Mouse (Mus musculus) left cerebral cortex, adult 8-10 months (tissue): ENCODE results near the gene Tomm40l. TPM values are rescaled to one million over a fixed set of nuclear protein-coding genes. Genes with fewer than 3 reads are reported as not detected.

Source experiments
- DNase-seq, 2 experiments: peaks; one replicate each; pipeline ENCODE4 v3.0.0; 2022; ENCODE audit warnings: low spot score in 2 of 2
- total RNA-seq, 4 experiments: library from RNA; stranded (reverse); gene quantifications; 2 replicates each; pipeline ENCODE4 v1.2.4; 2022

Gene Tomm40l
- total RNA-seq, 4 experiments from 2014 or later: 70.2 to 87.9 (median 76.7) TPM

DNA sequence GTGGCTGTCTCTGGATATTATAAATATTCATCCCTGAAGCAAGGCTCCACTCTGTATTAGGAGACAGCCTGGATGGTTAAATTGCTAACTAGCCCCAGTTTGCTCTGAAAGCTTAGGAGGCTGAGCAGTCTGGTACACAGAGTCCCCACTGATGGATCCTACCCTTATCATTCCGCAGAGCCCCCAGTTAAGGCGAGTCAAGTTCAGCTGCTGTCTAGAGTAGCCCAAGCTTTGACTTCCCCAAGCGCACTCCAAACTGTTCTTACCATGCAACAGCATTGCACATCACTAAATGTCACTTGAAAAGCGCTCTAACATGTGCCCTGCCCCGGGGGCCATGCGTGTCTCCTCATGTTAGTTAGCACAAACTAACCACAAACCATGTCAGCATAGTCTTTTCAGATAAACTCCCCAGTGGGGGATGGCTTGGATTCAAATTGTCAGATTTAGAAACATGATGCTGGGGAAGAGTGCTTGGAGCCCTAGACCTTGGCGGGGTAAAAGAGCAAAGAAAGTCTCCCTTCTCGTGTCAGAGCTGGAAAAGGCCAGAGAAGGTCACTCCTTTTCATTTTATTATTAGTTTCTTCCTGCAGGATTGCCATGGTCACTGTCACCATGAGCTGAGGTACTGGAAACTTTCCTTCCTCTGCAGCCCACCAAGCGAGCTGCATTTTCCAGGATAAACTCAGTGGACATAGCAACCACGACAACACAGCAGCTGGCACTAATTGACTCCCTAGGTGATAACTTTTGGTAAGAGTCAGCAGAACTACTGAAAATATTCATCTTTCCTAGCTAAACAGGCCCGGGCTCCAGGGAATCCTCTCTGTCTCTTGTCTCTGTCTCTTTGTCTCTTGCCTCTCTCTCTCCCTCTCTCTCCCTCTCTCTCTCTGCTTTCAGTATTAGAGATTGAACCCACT lies 28.1 kb downstream of the Tomm40l start:
- no peak for DNase-seq

- no peak for DNase-seq
These were observed 29.0 kb downstream of the Tomm40l start for GRCm38 (mm10) chr1:171193093-171193840.

- DNase-seq: no peak
These were observed 30.0 kb downstream of the Tomm40l start for GRCm38 (mm10) chr1:171192283-171192682.

DNA sequence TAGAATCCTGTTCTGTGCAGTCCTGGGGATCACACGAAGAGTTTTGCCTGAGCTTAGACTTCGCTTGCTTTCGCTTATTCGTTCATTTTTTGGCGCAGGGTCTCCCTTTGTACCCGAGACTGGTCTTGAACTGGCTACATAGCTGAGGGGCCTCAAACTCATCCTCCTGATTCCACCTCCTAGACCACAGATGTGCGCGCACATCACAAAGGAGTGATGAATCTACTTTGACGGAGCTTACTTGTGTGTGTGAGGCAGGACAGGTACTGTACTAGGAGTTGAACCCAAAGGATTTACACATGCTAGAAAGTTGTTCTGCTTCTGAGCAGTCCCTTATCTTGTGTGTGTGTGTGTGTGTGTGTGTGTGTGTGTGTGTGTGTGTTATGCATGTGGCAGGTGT lies 31.5 kb downstream of the Tomm40l start:
- no peak for DNase-seq

DNA sequence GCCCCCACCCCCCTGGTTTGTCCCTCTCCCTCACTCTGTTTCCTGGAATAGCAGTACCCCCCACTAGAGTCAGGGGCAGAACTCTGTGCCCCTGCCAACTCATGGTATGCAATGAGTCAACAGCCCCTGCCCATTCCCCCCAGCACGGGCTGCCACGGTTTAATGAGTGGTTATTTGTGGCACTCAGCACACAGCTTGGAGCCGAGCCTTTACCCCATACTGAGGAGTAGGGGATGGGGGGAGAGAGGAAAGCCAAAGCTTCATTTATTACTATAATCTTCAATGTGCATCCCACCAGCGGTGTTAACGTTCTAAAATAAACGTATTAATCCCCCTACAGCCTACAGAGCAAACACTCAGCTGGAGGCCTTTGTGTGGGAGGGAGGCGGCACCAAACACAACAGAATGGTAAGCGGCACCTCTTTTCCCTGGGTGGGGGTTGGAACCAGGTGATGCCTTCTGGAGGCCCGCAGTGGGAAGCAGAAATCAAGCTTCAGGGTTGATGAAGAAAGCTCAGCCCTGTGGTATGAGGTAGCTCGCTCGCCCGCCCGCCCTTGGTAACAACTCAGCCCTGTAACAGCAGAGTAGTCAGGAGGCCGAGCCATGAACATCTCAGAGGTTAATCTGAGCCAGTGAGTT lies 32.7 kb downstream of the Tomm40l start:
- no peak for DNase-seq

GRCm38 (mm10) chr1:171189046-171189445 lies 33.3 kb downstream of the Tomm40l start:
- DNase-seq: no peak

DNA sequence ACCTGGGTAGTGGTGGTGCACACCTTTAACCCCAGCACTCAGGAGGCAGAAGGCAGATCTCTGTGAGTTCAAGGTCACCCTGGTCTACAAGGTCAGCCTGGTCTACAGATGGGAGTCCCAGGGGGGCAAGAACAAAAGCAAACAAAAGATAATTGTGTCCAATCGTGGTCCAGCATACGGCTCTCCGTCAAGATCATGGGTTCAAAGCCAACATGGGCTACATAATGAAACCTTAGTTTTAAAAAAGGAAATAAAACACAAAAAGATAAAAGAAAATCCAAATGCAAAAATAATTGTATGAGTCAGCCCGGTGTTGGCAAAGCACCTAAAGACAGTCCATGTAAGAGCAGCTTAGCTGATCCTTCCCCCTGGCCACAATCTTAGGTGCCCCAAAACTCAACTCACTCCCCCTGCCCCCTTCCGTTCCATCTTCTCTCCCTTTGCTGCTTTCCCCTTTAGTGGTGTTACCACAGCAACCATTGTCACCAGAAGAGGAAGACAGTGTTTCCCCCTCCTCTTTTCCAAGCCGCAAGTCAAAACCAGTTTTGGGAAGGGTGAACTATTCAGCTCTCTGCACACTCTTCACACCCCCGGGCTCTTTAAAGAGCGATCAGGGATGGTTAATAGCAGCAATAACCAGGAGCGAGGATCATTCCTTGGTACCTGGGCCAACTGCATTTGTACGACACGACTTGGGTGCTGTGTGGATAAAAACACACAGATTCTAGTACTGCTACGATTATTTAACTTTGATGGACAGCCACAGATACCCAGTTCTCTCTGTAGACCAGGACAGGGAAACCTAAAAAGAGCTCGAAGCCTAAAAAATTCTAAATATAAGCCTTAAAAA lies 34.2 kb downstream of the Tomm40l start:
- DNase-seq: no peak

- no peak for DNase-seq
These were observed 36.7 kb downstream of the Tomm40l start for GRCm38 (mm10) chr1:171185655-171186054.

GRCm38 (mm10) chr1:171184314-171184713 lies 38.0 kb downstream of the Tomm40l start:
- no peak for DNase-seq

GRCm38 (mm10) chr1:171183620-171184019 lies 38.7 kb downstream of the Tomm40l start:
- no peak for DNase-seq

- no peak for DNase-seq
These were observed 39.3 kb downstream of the Tomm40l start for GRCm38 (mm10) chr1:171183025-171183424.

GRCm38 (mm10) chr1:171179487-171180171 lies 42.7 kb downstream of the Tomm40l start:
- DNase-seq: no peak

GRCm38 (mm10) chr1:171172779-171173178 lies 49.5 kb downstream of the Tomm40l start:
- no peak for DNase-seq

DNA sequence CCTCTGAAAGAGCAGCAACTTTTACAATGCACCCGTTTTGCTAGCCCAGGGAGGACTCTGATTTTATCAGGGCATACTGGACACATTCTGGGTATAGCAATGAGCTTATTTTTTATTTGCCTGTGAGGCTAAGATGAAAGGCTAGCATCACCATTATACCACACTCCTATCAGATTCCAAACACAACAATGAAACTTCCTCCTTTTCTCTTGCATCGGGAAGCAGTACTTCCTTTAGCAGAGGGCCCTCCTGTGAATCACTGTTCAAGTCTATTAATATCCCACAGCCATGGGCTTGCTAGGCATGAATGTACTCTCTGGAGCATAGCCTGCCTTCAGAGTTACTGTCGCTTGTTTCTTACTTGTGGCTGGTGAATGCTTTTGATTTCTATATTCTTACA lies 51.2 kb downstream of the Tomm40l start:
- no peak for DNase-seq

GRCm38 (mm10) chr1:171169913-171170312 lies 52.4 kb downstream of the Tomm40l start:
- DNase-seq: no peak

- DNase-seq: no peak
These were observed 53.4 kb downstream of the Tomm40l start for GRCm38 (mm10) chr1:171168906-171169305.
